Mouse (Mus musculus) heart, embryonic 16.5 days (tissue): ENCODE results near the gene Fcho1. TPM values are rescaled to one million over a fixed set of nuclear protein-coding genes. Genes with fewer than 3 reads are reported as not detected.

ENCODE experiments used
- ATAC-seq: fragments of 200-750 bp; cut with Nextera tagmentation; replicated peaks from 2 replicates; pipeline ENCODE4 v1.8.0; 2017; ENCODE audit warnings: moderate number of reproducible peaks; ENCODE audit not compliant: insufficient read depth, low FRiP score; ENCODE audit errors: extremely low read depth
- H3K27ac ChIP-seq: fragments of 300-500 bp; sonication (generic); 2 replicates; pipeline ENCODE4 v1.5.1; 2014; ENCODE audit warnings: mild to moderate bottlenecking, low read length, control low read depth, moderate library complexity
- H3K27me3 ChIP-seq: fragments of 300-500 bp; sonication (generic); 2 replicates; pipeline ENCODE4 v1.6.1; 2014; ENCODE audit warnings: low read length, mixed read lengths; ENCODE audit not compliant: control insufficient read depth, insufficient read depth
- H3K36me3 ChIP-seq: fragments of 300-500 bp; sonication (generic); 2 replicates; pipeline ENCODE4 v1.6.1; 2014; ENCODE audit not compliant: control insufficient read depth, insufficient read depth
- H3K4me1 ChIP-seq: fragments of 300-500 bp; sonication (generic); 2 replicates; pipeline ENCODE4 v1.6.1; 2014; ENCODE audit warnings: low read length, mixed read lengths; ENCODE audit not compliant: control insufficient read depth, insufficient read depth
- H3K4me2 ChIP-seq: fragments of 300-500 bp; sonication (generic); 2 replicates; pipeline ENCODE4 v1.6.1; 2014; ENCODE audit warnings: low read depth, mild to moderate bottlenecking, control low read depth, low read length
- H3K4me3 ChIP-seq: fragments of 300-500 bp; sonication (generic); 2 replicates; pipeline ENCODE4 v1.5.1; 2014; ENCODE audit warnings: mild to moderate bottlenecking, control low read depth, low read length
- H3K9ac ChIP-seq: fragments of 300-500 bp; sonication (generic); 2 replicates; pipeline ENCODE4 v1.6.1; 2014; ENCODE audit warnings: low read length, control low read depth
- H3K9me3 ChIP-seq: fragments of 300-500 bp; sonication (generic); replicated peaks from 2 replicates; pipeline ENCODE4 v1.6.1; 2016; ENCODE audit warnings: low read length; ENCODE audit not compliant: control insufficient read depth
- WGBS: fragments of 180-500 bp; shearing (Covaris S2); extraction: QIAGEN DNeasy Blood & Tissue Kit; methylation state at CpG from one replicate; pipeline ENCODE4 v1.1.7; 2014; 5-methylcytosine and 5-hydroxymethylcytosine counted together
- polyA plus RNA-seq: library from polyadenylated mRNA; unstranded; fragments of >200 nt; fragmentation: Nextera tagmentation; extraction: Ambion mirVana; gene quantifications from 2 replicates; pipeline ENCODE4 v1.2.1, GENCODE M21; 2015

Fcho1 gene
- polyA plus RNA-seq, 1 experiment from 2014 or later, result 20.4 TPM

DNA sequence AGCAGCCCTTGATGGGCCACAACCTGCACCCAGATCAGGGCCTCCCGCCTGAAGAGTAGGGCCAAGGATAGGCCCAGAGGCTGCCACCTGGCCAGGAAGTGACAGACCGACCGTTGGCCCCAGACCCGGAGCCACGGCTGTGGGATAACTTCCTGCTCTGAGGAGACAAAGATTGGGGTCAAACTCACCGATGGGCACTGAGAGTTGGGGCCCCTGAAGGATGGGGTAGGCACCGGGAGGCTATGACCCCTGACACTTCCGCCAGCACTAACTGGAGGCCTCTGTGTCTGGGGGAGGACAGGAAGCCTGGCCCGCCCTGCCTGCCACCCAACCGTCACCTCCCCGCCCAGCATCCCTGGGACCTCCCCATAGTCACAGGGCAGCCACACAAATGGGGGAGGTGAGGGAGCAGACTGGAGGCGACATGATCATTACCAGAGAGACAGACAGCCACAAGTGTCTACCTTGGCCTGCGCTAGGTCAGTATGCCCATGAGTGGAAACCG, 2.4 kb downstream of the Fcho1 start:
- Histone ChIP-seq H3K27ac (peak overlapping the region; percentile 24; the same call in 1 of the 2 replicates), H3K36me3 (no peaks in the 10 kb centered on the region), H3K9me3 (no peaks in the 10 kb centered on the region), H3K4me2 (peak overlapping the region; percentile 76; the same call in 1 of the 2 replicates), H3K9ac (no peak overlapping the region), H3K4me1 (0 out of 2 replicates have a peak, but pooled peaks cover 4% of the 10 kb centered on the region), H3K27me3 (peaks cover 24% of the 10 kb centered on the region), H3K4me3 (peak overlapping the region; percentile 29)
- 48% methylated on average over 14 of the region's 14 CpGs for WGBS
- peak; percentile 34; the same call in 1 of the 2 replicates for ATAC-seq

GRCm38 (mm10) chr8:71719928-71720457, 5.5 kb downstream of the Fcho1 start:
- Histone ChIP-seq H3K36me3 (no peaks in the 10 kb centered on the region), H3K4me3 (no peak overlapping the region), H3K27me3 (peaks cover 13% of the 10 kb centered on the region), H3K4me1 (0 out of 2 replicates have a peak, but pooled peaks cover 4% of the 10 kb centered on the region), H3K4me2 (no peak overlapping the region), H3K9me3 (no peaks in the 10 kb centered on the region), H3K9ac (no peak overlapping the region), H3K27ac (no peak overlapping the region)
- no peak for ATAC-seq
- WGBS, result 42% methylated on average over 7 of the region's 7 CpGs

- 22% methylated on average over 4 of the region's 4 CpGs for WGBS
- no peak for ATAC-seq
- H3K36me3 ChIP-seq, result no peaks in the 10 kb centered on the region
- H3K27me3 ChIP-seq, result peaks cover 7% of the 10 kb centered on the region
- no peak overlapping the region for H3K4me3 ChIP-seq
- 0 out of 2 replicates have a peak, but pooled peaks cover 4% of the 10 kb centered on the region for H3K4me1 ChIP-seq
- no peak overlapping the region for H3K27ac ChIP-seq
- no peak overlapping the region for H3K4me2 ChIP-seq
- no peaks in the 10 kb centered on the region for H3K9me3 ChIP-seq
- H3K9ac ChIP-seq, result no peak overlapping the region
These were observed 6.3 kb downstream of the Fcho1 start for GRCm38 (mm10) chr8:71719218-71719617.

GRCm38 (mm10) chr8:71718252-71718651, 7.3 kb downstream of the Fcho1 start:
- H3K27me3 ChIP-seq, result peaks cover 5% of the 10 kb centered on the region
- 38% methylated on average over 3 of the region's 3 CpGs for WGBS

DNA sequence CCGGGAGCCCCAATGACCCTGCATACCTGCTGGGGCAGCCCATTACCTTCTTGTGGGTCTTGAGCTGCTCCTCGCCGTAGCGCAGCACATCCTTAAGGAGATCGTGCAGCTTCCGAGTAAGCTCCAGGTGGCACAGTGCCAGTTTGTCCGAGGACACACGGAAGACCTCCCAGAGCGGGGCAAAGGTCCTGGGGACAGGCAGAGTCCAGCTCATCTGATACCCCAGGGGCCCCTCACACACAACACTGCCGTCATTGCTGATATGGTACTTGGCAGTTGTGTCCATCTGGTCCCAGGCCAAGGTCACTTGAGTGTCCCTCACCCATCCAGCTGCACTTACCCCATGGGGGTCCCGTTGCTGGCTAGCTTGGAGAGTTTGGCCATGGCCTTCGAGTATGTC, 8.4 kb downstream of the Fcho1 start:
- no peak overlapping the region for H3K9ac ChIP-seq
- H3K4me3 ChIP-seq, result no peak overlapping the region
- 63% methylated on average over 12 of the region's 12 CpGs for WGBS
- no peak for ATAC-seq
- H3K27ac ChIP-seq, result no peak overlapping the region
- H3K4me1 ChIP-seq, result 0 out of 2 replicates have a peak, but pooled peaks cover 4% of the 10 kb centered on the region
- H3K36me3 ChIP-seq, result no peaks in the 10 kb centered on the region
- H3K4me2 ChIP-seq, result no peak overlapping the region
- no peaks in the 10 kb centered on the region for H3K9me3 ChIP-seq
- peaks cover 3% of the 10 kb centered on the region for H3K27me3 ChIP-seq

More at GRCm38 (mm10) chr8:71718252-71718651, 7.3 kb downstream of the Fcho1 start:
- H3K9ac ChIP-seq, result no peak overlapping the region
- H3K9me3 ChIP-seq, result no peaks in the 10 kb centered on the region
- no peak overlapping the region for H3K4me3 ChIP-seq
- 0 out of 2 replicates have a peak, but pooled peaks cover 4% of the 10 kb centered on the region for H3K4me1 ChIP-seq
- H3K4me2 ChIP-seq, result no peak overlapping the region
- H3K27ac ChIP-seq, result no peak overlapping the region
- no peaks in the 10 kb centered on the region for H3K36me3 ChIP-seq
- ATAC-seq, result no peak

DNA sequence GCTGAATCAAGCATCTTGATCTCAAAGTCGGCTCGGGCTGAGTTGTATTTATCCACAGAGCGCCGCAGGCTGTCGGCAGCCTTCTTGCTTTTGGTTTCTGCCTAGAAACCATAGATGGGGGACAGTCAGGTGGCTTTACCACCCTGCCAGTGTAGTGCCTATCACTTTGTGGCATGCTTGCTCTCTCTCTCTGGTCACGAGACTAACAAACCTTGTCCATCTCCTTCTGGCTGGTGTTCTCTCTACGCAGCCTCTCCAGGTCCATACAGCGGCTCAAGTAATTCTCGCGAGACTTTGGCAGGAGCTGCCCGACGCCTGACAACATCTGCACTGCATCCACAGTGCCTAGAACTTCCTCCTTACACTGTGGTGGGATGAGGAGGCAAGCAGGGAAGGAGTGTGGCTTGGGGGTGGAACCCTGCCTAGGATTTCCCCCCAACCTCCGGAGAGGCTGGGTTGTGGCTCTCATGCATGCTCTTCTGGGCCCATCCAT, 8.9 kb downstream of the Fcho1 start:
- Histone ChIP-seq H3K9ac (no peak overlapping the region), H3K27me3 (peaks cover 3% of the 10 kb centered on the region)
- 67% methylated on average over 13 of the region's 13 CpGs for WGBS

DNA sequence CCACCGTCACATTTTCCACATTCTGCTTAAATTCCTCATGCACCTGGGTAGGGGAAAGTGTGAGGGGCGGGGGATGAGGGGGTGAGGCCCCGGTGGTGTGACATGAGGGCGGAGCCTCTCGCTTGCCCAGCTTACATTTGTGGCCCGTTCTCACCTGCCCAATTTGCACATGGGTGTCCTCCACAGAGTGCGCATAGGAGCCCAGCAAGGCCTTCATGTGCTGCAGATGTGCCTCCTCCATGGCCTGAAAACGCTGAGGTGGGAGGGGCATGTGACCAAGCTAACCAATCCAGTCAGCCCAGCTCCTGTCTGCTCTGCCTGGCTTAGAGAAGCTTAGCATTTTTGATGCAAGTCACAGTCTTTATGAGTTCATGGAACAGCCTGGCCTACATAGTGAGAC, 10.0 kb downstream of the Fcho1 start:
- ATAC-seq, result no peak
- no peaks in the 10 kb centered on the region for H3K9me3 ChIP-seq
- no peaks in the 10 kb centered on the region for H3K36me3 ChIP-seq
- 49% methylated on average over 8 of the region's 8 CpGs for WGBS
- no peak overlapping the region for H3K4me2 ChIP-seq
- H3K27me3 ChIP-seq, result peaks cover 3% of the 10 kb centered on the region
- H3K9ac ChIP-seq, result no peak overlapping the region
- no peak overlapping the region for H3K27ac ChIP-seq
- no peak overlapping the region for H3K4me3 ChIP-seq
- 0 out of 2 replicates have a peak, but pooled peaks cover 4% of the 10 kb centered on the region for H3K4me1 ChIP-seq

More for the DNA sequence above, 8.9 kb downstream of the Fcho1 start:
- H3K4me2 ChIP-seq, result no peak overlapping the region
- no peak overlapping the region for H3K27ac ChIP-seq
- no peaks in the 10 kb centered on the region for H3K36me3 ChIP-seq
- ATAC-seq, result no peak
- no peak overlapping the region for H3K4me3 ChIP-seq
- 0 out of 2 replicates have a peak, but pooled peaks cover 4% of the 10 kb centered on the region for H3K4me1 ChIP-seq
- no peaks in the 10 kb centered on the region for H3K9me3 ChIP-seq

- Histone ChIP-seq H3K27ac (no peak overlapping the region), H3K4me1 (no peaks in the 10 kb centered on the region), H3K4me3 (no peak overlapping the region), H3K27me3 (peaks cover 21% of the 10 kb centered on the region), H3K9ac (no peak overlapping the region), H3K4me2 (no peak overlapping the region), H3K36me3 (no peaks in the 10 kb centered on the region), H3K9me3 (no peaks in the 10 kb centered on the region)
- 63% methylated on average over 2 of the region's 2 CpGs for WGBS
- ATAC-seq, result no peak
These were observed 13.9 kb downstream of the Fcho1 start for GRCm38 (mm10) chr8:71711574-71711973.

- Histone ChIP-seq H3K27me3 (peaks cover 18% of the 10 kb centered on the region), H3K4me1 (no peaks in the 10 kb centered on the region), H3K36me3 (no peaks in the 10 kb centered on the region), H3K9ac (no peak overlapping the region), H3K9me3 (no peaks in the 10 kb centered on the region), H3K4me2 (peak overlapping the region; percentile 41), H3K4me3 (no peak overlapping the region; the same call in 1 of the 2 replicates), H3K27ac (no peak overlapping the region)
- WGBS, result 24% methylated on average over 25 of the region's 25 CpGs
- ATAC-seq, result peak; percentile 71
These were observed 15.6 kb downstream of the Fcho1 start for GRCm38 (mm10) chr8:71709800-71710446.
